ENCODE assay signal across 26 mouse cellular contexts in genomic region chr1:191086304-191086878, GRCm38 (mm10). TPM values are rescaled to one million over a fixed set of nuclear protein-coding genes. Genes with fewer than 3 reads are reported as not detected.
DNase-seq lines count a peak whose midpoint lies in the region; ATAC-seq lines count a peak whose summit lies in the region.
"Had no signal": no experiment of that assay in that cellular context is flagged by ENCODE, and none has a peak within 500 bp of the region (broad histone marks: within the 10 kb centered on the region; RNA-seq: fewer than 3 reads in every experiment).

No protein-coding gene starts in this region.

- H3K4me1 ChIP-seq in embryonic facial prominence, embryonic 11.5 days (ENCODE audit: control insufficient read depth, insufficient read depth, low read length): no peaks in the 10 kb centered on the region
- H3K4me1 ChIP-seq in embryonic facial prominence, embryonic 10.5 days: peaks cover 2% of the 10 kb centered on the region; the same call in 1 of the 2 replicates
- H3K4me1 ChIP-seq in liver, embryonic 16.5 days (ENCODE audit: control insufficient read depth, low read depth, low read length): peaks cover 4% of the 10 kb centered on the region; the same call in 1 of the 2 replicates
- peaks cover 38% of the 10 kb centered on the region for H3K4me1 ChIP-seq in liver, embryonic 12.5 days
- no peaks in the 10 kb centered on the region for H3K4me1 ChIP-seq in midbrain, embryonic 11.5 days (ENCODE audit: control insufficient read depth, insufficient read depth, low read length)
- H3K4me1 ChIP-seq in midbrain, embryonic 10.5 days: no peaks in the 10 kb centered on the region
- H3K4me1 ChIP-seq in forebrain, embryonic 12.5 days: no peaks in the 10 kb centered on the region
- H3K4me1 ChIP-seq: forebrain, embryonic 13.5 days; heart, embryonic 15.5 days; midbrain, embryonic 12.5 days had no signal

- no peaks in the 10 kb centered on the region for H3K9me3 ChIP-seq in embryonic facial prominence, embryonic 11.5 days (replicated peaks; ENCODE audit: control insufficient read depth, low read length)
- H3K9me3 ChIP-seq in embryonic facial prominence, embryonic 10.5 days: no peaks in the 10 kb centered on the region
- no peaks in the 10 kb centered on the region for H3K9me3 ChIP-seq in liver, embryonic 16.5 days (replicated peaks; ENCODE audit: control insufficient read depth, low read length)
- no peaks in the 10 kb centered on the region for H3K9me3 ChIP-seq in liver, embryonic 12.5 days (replicated peaks)
- H3K9me3 ChIP-seq in midbrain, embryonic 11.5 days (ENCODE audit: control insufficient read depth, low read length): no peaks in the 10 kb centered on the region
- no peaks in the 10 kb centered on the region for H3K9me3 ChIP-seq in midbrain, embryonic 10.5 days (replicated peaks)
- no peaks in the 10 kb centered on the region for H3K9me3 ChIP-seq in forebrain, embryonic 12.5 days
- H3K9me3 ChIP-seq: forebrain, embryonic 13.5 days; heart, embryonic 15.5 days; midbrain, embryonic 12.5 days had no signal

- WGBS in embryonic facial prominence, embryonic 11.5 days: 84% methylated on average over 7 of the region's 7 CpGs
- 90% methylated on average over 7 of the region's 7 CpGs for WGBS in embryonic facial prominence, embryonic 10.5 days
- 79% methylated on average over 7 of the region's 7 CpGs for WGBS in liver, embryonic 16.5 days (ENCODE audit: insufficient replicate concordance)
- WGBS in liver, embryonic 12.5 days (ENCODE audit: insufficient replicate concordance): 69% methylated on average over 7 of the region's 7 CpGs
- WGBS in midbrain, embryonic 11.5 days: 88% methylated on average over 7 of the region's 7 CpGs
- 92% methylated on average over 7 of the region's 7 CpGs for WGBS in midbrain, embryonic 10.5 days
- WGBS in forebrain, embryonic 12.5 days: 90% methylated on average over 7 of the region's 7 CpGs

- H3K27ac ChIP-seq in embryonic facial prominence, embryonic 11.5 days (replicated peaks; ENCODE audit: low read depth, low read length): no peak overlapping the region
- H3K27ac ChIP-seq in embryonic facial prominence, embryonic 10.5 days (replicated peaks): no peak overlapping the region
- H3K27ac ChIP-seq in liver, embryonic 16.5 days (ENCODE audit: low read length): peak overlapping the region; percentile 56
- H3K27ac ChIP-seq in liver, embryonic 12.5 days: no peak overlapping the region
- H3K27ac ChIP-seq in midbrain, embryonic 11.5 days (ENCODE audit: low read depth, low read length): no peak overlapping the region
- H3K27ac ChIP-seq in midbrain, embryonic 10.5 days (replicated peaks): no peak overlapping the region
- no peak overlapping the region for H3K27ac ChIP-seq in forebrain, embryonic 12.5 days
- H3K27ac ChIP-seq: forebrain, embryonic 13.5 days; heart, adult 2 months; heart, embryonic 15.5 days; liver, embryonic 14.5 days; midbrain, embryonic 12.5 days had no signal

- no peak overlapping the region for H3K4me2 ChIP-seq in embryonic facial prominence, embryonic 11.5 days (ENCODE audit: low read depth, low read length)
- no peak overlapping the region for H3K4me2 ChIP-seq in liver, embryonic 16.5 days (ENCODE audit: low read depth, low read length)
- no peak overlapping the region for H3K4me2 ChIP-seq in liver, embryonic 12.5 days
- no peak overlapping the region for H3K4me2 ChIP-seq in midbrain, embryonic 11.5 days
- H3K4me2 ChIP-seq in forebrain, embryonic 12.5 days: no peak overlapping the region
- H3K4me2 ChIP-seq: forebrain, embryonic 13.5 days; heart, embryonic 15.5 days; midbrain, embryonic 12.5 days had no signal

- ATAC-seq in embryonic facial prominence, embryonic 11.5 days (replicated peaks; ENCODE audit: insufficient number of reproducible peaks, low FRiP score, low TSS enrichment, low read depth): no peak
- ATAC-seq in liver, embryonic 16.5 days (ENCODE audit: low read depth): no peak
- ATAC-seq in liver, embryonic 12.5 days: no peak
- no peak for ATAC-seq in midbrain, embryonic 11.5 days (ENCODE audit: low FRiP score)
- ATAC-seq in forebrain, embryonic 12.5 days (ENCODE audit: low FRiP score): no peak
- ATAC-seq: forebrain, embryonic 13.5 days; hindbrain, embryonic 16.5 days had no signal

- H3K4me3 ChIP-seq in embryonic facial prominence, embryonic 11.5 days (ENCODE audit: low read depth, low read length): no peak overlapping the region
- H3K4me3 ChIP-seq in embryonic facial prominence, embryonic 10.5 days: no peak overlapping the region
- no peak overlapping the region for H3K4me3 ChIP-seq in liver, embryonic 16.5 days (ENCODE audit: low read depth, low read length)
- H3K4me3 ChIP-seq in liver, embryonic 12.5 days: no peak overlapping the region
- no peak overlapping the region for H3K4me3 ChIP-seq in midbrain, embryonic 11.5 days (ENCODE audit: low read depth, low read length)
- H3K4me3 ChIP-seq in midbrain, embryonic 10.5 days: no peak overlapping the region
- no peak overlapping the region for H3K4me3 ChIP-seq in forebrain, embryonic 12.5 days (replicated peaks)
- H3K4me3 ChIP-seq: forebrain, embryonic 13.5 days; heart, adult 2 months; heart, embryonic 15.5 days; midbrain, embryonic 12.5 days had no signal

- H3K9ac ChIP-seq in embryonic facial prominence, embryonic 11.5 days (replicated peaks; ENCODE audit: low read length): peak overlapping the region; percentile 18; the same call in 1 of the 2 replicates
- no peak overlapping the region for H3K9ac ChIP-seq in liver, embryonic 16.5 days (ENCODE audit: low read depth, low read length)
- H3K9ac ChIP-seq in liver, embryonic 12.5 days: no peak overlapping the region
- H3K9ac ChIP-seq in midbrain, embryonic 11.5 days (ENCODE audit: low read length): no peak overlapping the region
- no peak overlapping the region for H3K9ac ChIP-seq in forebrain, embryonic 12.5 days
- H3K9ac ChIP-seq: forebrain, embryonic 13.5 days; heart, embryonic 15.5 days; liver, embryonic 14.5 days; midbrain, embryonic 12.5 days had no signal

- no peak for DNase-seq in embryonic facial prominence, embryonic 11.5 days (ENCODE audit: low spot score)
- no peak for DNase-seq in embryonic facial prominence, embryonic 10.5 days (ENCODE audit: low spot score)
- peak; percentile 69 for DNase-seq in midbrain, embryonic 11.5 days (ENCODE audit: low spot score, missing footprints)
- DNase-seq in midbrain, embryonic 10.5 days (ENCODE audit: low spot score): no peak
- DNase-seq in right cerebral cortex, postnatal 14 days: no peak
- DNase-seq: adrenal gland, postnatal 25 days; cerebellum, adult 18-20 months; cerebellum, postnatal 36 days; gastrocnemius, postnatal 10 days; heart, postnatal 4 days; kidney, adult 18-20 months; kidney, postnatal 4 days; retina, postnatal 1 day; right cerebral cortex, postnatal 4 days; thymus, postnatal 25 days had no signal

- H3K27me3 ChIP-seq in embryonic facial prominence, embryonic 11.5 days (ENCODE audit: control insufficient read depth, insufficient read depth, low read length): no peaks in the 10 kb centered on the region
- no peaks in the 10 kb centered on the region for H3K27me3 ChIP-seq in embryonic facial prominence, embryonic 10.5 days (replicated peaks; ENCODE audit: low read depth, poor library complexity, severe bottlenecking)
- no peaks in the 10 kb centered on the region for H3K27me3 ChIP-seq in liver, embryonic 16.5 days (ENCODE audit: control insufficient read depth, insufficient read depth, low read depth, low read length)
- H3K27me3 ChIP-seq in liver, embryonic 12.5 days (replicated peaks): no peaks in the 10 kb centered on the region
- H3K27me3 ChIP-seq in midbrain, embryonic 11.5 days (ENCODE audit: control insufficient read depth, insufficient read depth, low read length): no peaks in the 10 kb centered on the region
- H3K27me3 ChIP-seq in midbrain, embryonic 10.5 days (ENCODE audit: low read depth, poor library complexity, severe bottlenecking): no peaks in the 10 kb centered on the region
- no peaks in the 10 kb centered on the region for H3K27me3 ChIP-seq in forebrain, embryonic 12.5 days
- H3K27me3 ChIP-seq: forebrain, embryonic 13.5 days; heart, embryonic 15.5 days; midbrain, embryonic 12.5 days had no signal

- 0 out of 2 replicates have a peak, but pooled peaks cover 2% of the 10 kb centered on the region for H3K36me3 ChIP-seq in embryonic facial prominence, embryonic 11.5 days (replicated peaks; ENCODE audit: control insufficient read depth, insufficient read depth, low read depth, low read length)
- peaks cover 52% of the 10 kb centered on the region for H3K36me3 ChIP-seq in embryonic facial prominence, embryonic 10.5 days (replicated peaks)
- peaks cover 18% of the 10 kb centered on the region for H3K36me3 ChIP-seq in liver, embryonic 16.5 days (ENCODE audit: control insufficient read depth, insufficient read depth)
- peaks cover 52% of the 10 kb centered on the region for H3K36me3 ChIP-seq in liver, embryonic 12.5 days
- H3K36me3 ChIP-seq in midbrain, embryonic 11.5 days (ENCODE audit: control insufficient read depth, insufficient read depth, low read length): peaks cover 17% of the 10 kb centered on the region; the same call in 1 of the 2 replicates
- H3K36me3 ChIP-seq in midbrain, embryonic 10.5 days: peaks cover 55% of the 10 kb centered on the region
- H3K36me3 ChIP-seq in forebrain, embryonic 12.5 days (replicated peaks): peaks cover 34% of the 10 kb centered on the region

RNA-seq across cellular contexts. Expression of gene Batf3, which starts 11.3 kb away (rescaled TPM):
- 9.8 and 11.9 TPM in 2 replicates for polyA plus RNA-seq in embryonic facial prominence, embryonic 11.5 days (2014; fragmentation: Nextera tagmentation; extraction: Ambion mirVana)
- polyA plus RNA-seq in embryonic facial prominence, embryonic 10.5 days (2016; fragmentation: Nextera tagmentation; extraction: Ambion mirVana): 7.1 and 9.8 TPM in 2 replicates
- polyA plus RNA-seq in liver, embryonic 16.5 days (2015; fragmentation: Nextera tagmentation; extraction: Ambion mirVana): 1.5 and 2.4 TPM in 2 replicates
- 2.6 and 3.7 TPM in 2 replicates for polyA plus RNA-seq in liver, embryonic 12.5 days (2016; fragmentation: Nextera tagmentation; extraction: Ambion mirVana)
- 2.9 and 3.5 TPM in 2 replicates for polyA plus RNA-seq in midbrain, embryonic 11.5 days (2014; fragmentation: Nextera tagmentation; extraction: Ambion mirVana)
- polyA plus RNA-seq in midbrain, embryonic 10.5 days (2016; fragmentation: Nextera tagmentation; extraction: Ambion mirVana): 3.7 and 4.1 TPM in 2 replicates
- polyA plus RNA-seq in forebrain, embryonic 12.5 days (2016; fragmentation: Nextera tagmentation; extraction: Ambion mirVana): 3.5 and 3.7 TPM in 2 replicates

RNA-seq across cellular contexts. Expression of gene Nsl1, which starts 23.6 kb away (rescaled TPM):
- polyA plus RNA-seq in embryonic facial prominence, embryonic 11.5 days (2014; fragmentation: Nextera tagmentation; extraction: Ambion mirVana): 23.4 and 25.1 TPM in 2 replicates
- 35.4 and 38.6 TPM in 2 replicates for polyA plus RNA-seq in embryonic facial prominence, embryonic 10.5 days (2016; fragmentation: Nextera tagmentation; extraction: Ambion mirVana)
- 12.7 and 13.5 TPM in 2 replicates for polyA plus RNA-seq in liver, embryonic 16.5 days (2015; fragmentation: Nextera tagmentation; extraction: Ambion mirVana)
- 22.0 and 24.2 TPM in 2 replicates for polyA plus RNA-seq in liver, embryonic 12.5 days (2016; fragmentation: Nextera tagmentation; extraction: Ambion mirVana)
- 21.9 and 22.8 TPM in 2 replicates for polyA plus RNA-seq in midbrain, embryonic 11.5 days (2014; fragmentation: Nextera tagmentation; extraction: Ambion mirVana)
- 34.9 and 35.9 TPM in 2 replicates for polyA plus RNA-seq in midbrain, embryonic 10.5 days (2016; fragmentation: Nextera tagmentation; extraction: Ambion mirVana)
- 26.4 and 28.1 TPM in 2 replicates for polyA plus RNA-seq in forebrain, embryonic 12.5 days (2016; fragmentation: Nextera tagmentation; extraction: Ambion mirVana)

RNA-seq across cellular contexts. Expression of gene Tatdn3, which starts 23.7 kb away (rescaled TPM):
- 11.9 and 12.0 TPM in 2 replicates for polyA plus RNA-seq in embryonic facial prominence, embryonic 11.5 days (2014; fragmentation: Nextera tagmentation; extraction: Ambion mirVana)
- polyA plus RNA-seq in embryonic facial prominence, embryonic 10.5 days (2016; fragmentation: Nextera tagmentation; extraction: Ambion mirVana): 10.3 and 12.4 TPM in 2 replicates
- 5.9 and 6.4 TPM in 2 replicates for polyA plus RNA-seq in liver, embryonic 16.5 days (2015; fragmentation: Nextera tagmentation; extraction: Ambion mirVana)
- polyA plus RNA-seq in liver, embryonic 12.5 days (2016; fragmentation: Nextera tagmentation; extraction: Ambion mirVana): 8.9 and 9.8 TPM in 2 replicates
- polyA plus RNA-seq in midbrain, embryonic 11.5 days (2014; fragmentation: Nextera tagmentation; extraction: Ambion mirVana): 11.3 and 11.6 TPM in 2 replicates
- polyA plus RNA-seq in midbrain, embryonic 10.5 days (2016; fragmentation: Nextera tagmentation; extraction: Ambion mirVana): 10.4 and 11.1 TPM in 2 replicates
- 11.9 and 15.3 TPM in 2 replicates for polyA plus RNA-seq in forebrain, embryonic 12.5 days (2016; fragmentation: Nextera tagmentation; extraction: Ambion mirVana)

RNA-seq across cellular contexts. Expression of gene Spata45, which starts 50.0 kb away (rescaled TPM):
- not detected in 2 replicates for polyA plus RNA-seq in embryonic facial prominence, embryonic 11.5 days (2014; fragmentation: Nextera tagmentation; extraction: Ambion mirVana)
- not detected in 2 replicates for polyA plus RNA-seq in embryonic facial prominence, embryonic 10.5 days (2016; fragmentation: Nextera tagmentation; extraction: Ambion mirVana)
- not detected in 2 replicates for polyA plus RNA-seq in liver, embryonic 16.5 days (2015; fragmentation: Nextera tagmentation; extraction: Ambion mirVana)
- polyA plus RNA-seq in liver, embryonic 12.5 days (2016; fragmentation: Nextera tagmentation; extraction: Ambion mirVana): not detected in 2 replicates
- not detected in 2 replicates for polyA plus RNA-seq in midbrain, embryonic 11.5 days (2014; fragmentation: Nextera tagmentation; extraction: Ambion mirVana)
- not detected in 2 replicates for polyA plus RNA-seq in midbrain, embryonic 10.5 days (2016; fragmentation: Nextera tagmentation; extraction: Ambion mirVana)
- not detected in 2 replicates for polyA plus RNA-seq in forebrain, embryonic 12.5 days (2016; fragmentation: Nextera tagmentation; extraction: Ambion mirVana)
- polyA plus RNA-seq: forebrain, embryonic 13.5 days; heart, adult 2 months; heart, embryonic 15.5 days; hindbrain, embryonic 16.5 days; limb, embryonic 11.5 days; liver, embryonic 14.5 days; midbrain, embryonic 12.5 days; neural tube, embryonic 11.5 days had no signal
